ENCODE assay signal across 8 mouse cellular contexts in the genomic region with DNA sequence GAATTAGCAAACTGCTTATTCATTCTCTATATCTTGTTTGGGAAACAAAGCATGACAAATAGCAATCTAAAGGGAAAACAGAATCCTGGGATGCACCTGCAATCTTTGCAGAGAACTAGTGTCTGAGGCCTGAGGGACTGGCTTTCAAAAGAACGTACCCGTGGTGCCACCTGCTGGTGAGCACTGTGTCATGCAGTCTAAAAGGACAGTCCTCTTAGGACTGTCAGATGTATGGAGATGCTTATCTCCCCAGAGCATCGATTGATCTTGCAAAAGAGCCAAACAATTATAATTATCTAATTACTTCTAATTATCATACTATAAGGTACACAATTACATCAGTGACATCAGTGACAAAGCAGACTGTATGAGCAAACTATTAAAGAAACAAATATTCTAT. TPM values are rescaled to one million over a fixed set of nuclear protein-coding genes. Genes with fewer than 3 reads are reported as not detected.
DNase-seq lines count a peak whose midpoint lies in the region; ATAC-seq and TF ChIP-seq lines count a peak whose summit lies in the region.

No protein-coding gene starts in this region.

- peak; percentile 68 for DNase-seq in CH12.LX (ENCODE audit: extremely low read depth)
- DNase-seq in adrenal gland, postnatal 25 days, result peak; percentile 75
- DNase-seq in embryo, embryonic 9.5 days (ENCODE audit: extremely low spot score), result peak; percentile 61
- peak; percentile 35 for DNase-seq in heart, postnatal 0 days (ENCODE audit: low spot score)
- peak; percentile 54 to 83 for DNase-seq in kidney, postnatal 36 days
- peak; percentile 51 for DNase-seq in lung, adult 2 months
- DNase-seq in thymus, postnatal 0 days (ENCODE audit: low spot score), result peak; percentile 65

- H3K27me3 ChIP-seq in CH12.LX (replicated peaks), result no peaks in the 10 kb centered on the region
- no peaks in the 10 kb centered on the region for H3K27me3 ChIP-seq in heart, postnatal 0 days (ENCODE audit: control insufficient read depth, insufficient read depth, low read length)

- no peak for TF ChIP-seq POLR2A in CH12.LX (IDR thresholded peaks at IDR 0.05; ENCODE audit: low read depth, low read length)
- TF ChIP-seq POLR2A in lung, adult 2 months (IDR thresholded peaks at IDR 0.05; ENCODE audit: borderline replicate concordance, extremely low read depth, low read depth, low read length), result no peak
- no peak for TF ChIP-seq POLR2A in olfactory bulb, adult 2 months (IDR thresholded peaks at IDR 0.05; ENCODE audit: insufficient read depth, low read depth, low read length)

- H3K36me3 ChIP-seq in CH12.LX (replicated peaks in 1 of 2; ENCODE audit: control insufficient read depth in 1 of 2, insufficient read depth in 1 of 2, low read length in 1 of 2), result no peaks in the 10 kb centered on the region
- H3K36me3 ChIP-seq in heart, postnatal 0 days (replicated peaks; ENCODE audit: control insufficient read depth, insufficient read depth, low read length), result no peaks in the 10 kb centered on the region

- TF ChIP-seq EP300 in CH12.LX (IDR thresholded peaks at IDR 0.05; ENCODE audit: low read length), result no peak
- TF ChIP-seq EP300 in heart, postnatal 0 days (IDR thresholded peaks at IDR 0.05; ENCODE audit: low read depth), result no peak

- in situ Hi-C loops in CH12.LX (cut with MboI; ENCODE audit: low pct_ligation_motif_present, low pct_unique_long_range_greater_than_20kb, low sequenced_read_pairs), result loop anchor here (10.0 to 25.0 kb wide), 2 partner anchors 129 to 652 kb away; no protein-coding TSS in a partner anchor

- TF ChIP-seq CTCF in CH12.LX (conservative IDR thresholded peaks at IDR 0.05 in 1 of 2, IDR thresholded peaks at IDR 0.05 in 1 of 2; ENCODE audit: low read depth in 2 of 2, low read length in 2 of 2), result peak; percentile 84 to 94
- TF ChIP-seq CTCF in heart, postnatal 0 days (IDR thresholded peaks at IDR 0.05; ENCODE audit: low read depth), result peak; percentile 87
- TF ChIP-seq CTCF in lung, adult 2 months (IDR thresholded peaks at IDR 0.05; ENCODE audit: insufficient read depth, low read length), result peak; percentile 94
- TF ChIP-seq CTCF in olfactory bulb, adult 2 months (IDR thresholded peaks at IDR 0.05; ENCODE audit: insufficient read depth, low read depth, low read length), result 0 out of 2 replicates have a peak, but pooled peaks have one; percentile 19

- 2% methylated on average over 3 of the region's 3 CpGs for WGBS in heart, postnatal 0 days
- WGBS in lung, adult 2 months, result 2% methylated on average over 3 of the region's 3 CpGs
- WGBS in olfactory bulb, adult 2 months, result 5% methylated on average over 3 of the region's 3 CpGs

- dilution Hi-C loops in CH12.LX (cut with MboI; ENCODE audit: extremely low pct_ligation_motif_present, extremely low pct_unique_long_range_greater_than_20kb, low sequenced_read_pairs), result no loop called here

- TF ChIP-seq RAD21 in CH12.LX (IDR thresholded peaks at IDR 0.05; ENCODE audit: low read depth, low read length), result peak; percentile 96

- H3K27ac ChIP-seq in CH12.LX (ENCODE audit: insufficient read depth, low read depth), result no peak overlapping the region
- no peak overlapping the region for H3K27ac ChIP-seq in heart, postnatal 0 days (ENCODE audit: low read depth)
- no peak overlapping the region for H3K27ac ChIP-seq in olfactory bulb, adult 2 months (ENCODE audit: insufficient read depth, low read depth, low read length)

- ATAC-seq in heart, postnatal 0 days (ENCODE audit: insufficient read depth, low read depth), result no peak; the same call in 1 of the 2 replicates

- H3K9me3 ChIP-seq in CH12.LX (replicated peaks; ENCODE audit: low read length), result no peaks in the 10 kb centered on the region
- no peaks in the 10 kb centered on the region for H3K9me3 ChIP-seq in heart, postnatal 0 days (replicated peaks; ENCODE audit: control insufficient read depth, low read length)

- no peak overlapping the region for H3K4me2 ChIP-seq in CH12.LX (ENCODE audit: insufficient read depth, low read depth, poor library complexity, severe bottlenecking)
- H3K4me2 ChIP-seq in heart, postnatal 0 days (ENCODE audit: low read depth, low read length), result no peak overlapping the region

- no peak overlapping the region for H3K4me3 ChIP-seq in CH12.LX (replicated peaks in 1 of 3; ENCODE audit: low read depth in 2 of 3, low read length in 2 of 3, poor library complexity in 1 of 3)
- no peak overlapping the region for H3K4me3 ChIP-seq in heart, postnatal 0 days (ENCODE audit: low read depth, low read length)
- H3K4me3 ChIP-seq in lung, adult 2 months (replicated peaks; ENCODE audit: extremely low read depth, low read depth, low read length), result no peak overlapping the region
- H3K4me3 ChIP-seq in olfactory bulb, adult 2 months (ENCODE audit: insufficient read depth, low read depth, low read length), result no peak overlapping the region

- no peaks in the 10 kb centered on the region for H3K4me1 ChIP-seq in CH12.LX (ENCODE audit: control insufficient read depth in 1 of 2, insufficient read depth in 2 of 2)
- H3K4me1 ChIP-seq in heart, postnatal 0 days (ENCODE audit: control insufficient read depth, insufficient read depth), result no peaks in the 10 kb centered on the region
- H3K4me1 ChIP-seq in lung, adult 2 months (ENCODE audit: control insufficient read depth, insufficient read depth, low read length), result no peaks in the 10 kb centered on the region
- H3K4me1 ChIP-seq in olfactory bulb, adult 2 months (ENCODE audit: control insufficient read depth, insufficient read depth, low read length), result no peaks in the 10 kb centered on the region

- no peak overlapping the region for H3K9ac ChIP-seq in CH12.LX (ENCODE audit: insufficient read depth, low read depth)
- no peak overlapping the region for H3K9ac ChIP-seq in heart, postnatal 0 days (replicated peaks; ENCODE audit: low read depth, low read length)

- no peaks in the 10 kb centered on the region for H3K79me2 ChIP-seq in CH12.LX (replicated peaks; ENCODE audit: control insufficient read depth, extremely low read depth, insufficient read depth, poor library complexity, severe bottlenecking)

TF ChIP-seq in CH12.LX, 34 proteins besides CTCF, POLR2A, EP300 and RAD21:
- no peak for TF ChIP-seq GABPA (IDR thresholded peaks at IDR 0.05; ENCODE audit: insufficient replicate concordance, low read depth, low read length)
- no peak for TF ChIP-seq MAFK (IDR thresholded peaks at IDR 0.05; ENCODE audit: insufficient replicate concordance, low read length)
- TF ChIP-seq ZC3H11A (IDR thresholded peaks at IDR 0.05; ENCODE audit: low read depth, low read length), result peak; percentile 68
- no peak for TF ChIP-seq MEF2A (IDR thresholded peaks at IDR 0.05; ENCODE audit: borderline replicate concordance, low read depth, low read length)
- no peak for TF ChIP-seq MAX (IDR thresholded peaks at IDR 0.05; ENCODE audit: low read length)
- TF ChIP-seq UBTF (IDR thresholded peaks at IDR 0.05; ENCODE audit: low read depth, low read length), result no peak
- TF ChIP-seq NELFE (IDR thresholded peaks at IDR 0.05; ENCODE audit: low read depth, low read length), result 0 out of 2 replicates have a peak, but pooled peaks have one; percentile 27
- no peak for TF ChIP-seq ZMIZ1 (IDR thresholded peaks at IDR 0.05; ENCODE audit: low read depth, low read length)
- peak; percentile 91 for TF ChIP-seq SMC3 (IDR thresholded peaks at IDR 0.05; ENCODE audit: low read depth, low read length)
- no peak for TF ChIP-seq ZNF384 (IDR thresholded peaks at IDR 0.05; ENCODE audit: low read depth, low read length)
- no peak for TF ChIP-seq CHD1 (IDR thresholded peaks at IDR 0.05; ENCODE audit: low read depth, low read length)
- no peak for TF ChIP-seq MAZ (IDR thresholded peaks at IDR 0.05; ENCODE audit: low read depth, low read length)
TF ChIP-seq in CH12.LX: peak in this region for 3.

RNA-seq across cellular contexts. Expression of a gene that starts 25.4 kb away (rescaled TPM):
- 1.6 and 1.7 TPM in 2 replicates for total RNA-seq in CH12.LX (2012; rRNA removed)
- 2.9 and 3.7 TPM in 2 replicates for total RNA-seq in CH12.LX (2014; rRNA removed)
- polyA plus RNA-seq in CH12.LX (2012; ENCODE audit: insufficient read length, low read depth), result 1.8 and 2.8 TPM in 2 replicates
- 4.3 and 5.0 TPM in 2 replicates for total RNA-seq in adrenal gland, postnatal 25 days (2021)
- 8.0 and 22.6 TPM in 2 replicates for total RNA-seq in heart, postnatal 0 days (2014; rRNA removed; ENCODE audit: low replicate concordance)
- 16.4 and 16.7 TPM in 2 replicates for polyA plus RNA-seq in heart, postnatal 0 days (2015; fragmentation: Nextera tagmentation; extraction: Ambion mirVana)
- polyA plus RNA-seq in lung, adult 2 months (2012; rRNA removed), result 1.7 and 1.9 TPM in 2 replicates
- polyA plus RNA-seq in olfactory bulb, adult 2 months (2012; ENCODE audit: insufficient read depth, insufficient read length, low replicate concordance, missing spikeins), result not detected in 2 replicates
- 5.1 and 5.3 TPM in 2 replicates for polyA plus RNA-seq in thymus, postnatal 0 days (2015; fragmentation: Nextera tagmentation; extraction: Ambion mirVana)

Comparison
In these comparisons a context has a peak if more than half of its experiments do, and no peak if none do; other contexts are left out.
1. CTCF ChIP-seq: peak in every context shown above with its lines; median percentile 94 in lung, adult 2 months; 89 in CH12.LX; 87 in heart, postnatal 0 days; 19 in olfactory bulb, adult 2 months.